Mouse (Mus musculus): ENCODE data around the gene Mob2.
A peak's percentile ranks its signal among the peaks of the same experiment; 100 is the strongest.

Gene Mob2

DNA sequence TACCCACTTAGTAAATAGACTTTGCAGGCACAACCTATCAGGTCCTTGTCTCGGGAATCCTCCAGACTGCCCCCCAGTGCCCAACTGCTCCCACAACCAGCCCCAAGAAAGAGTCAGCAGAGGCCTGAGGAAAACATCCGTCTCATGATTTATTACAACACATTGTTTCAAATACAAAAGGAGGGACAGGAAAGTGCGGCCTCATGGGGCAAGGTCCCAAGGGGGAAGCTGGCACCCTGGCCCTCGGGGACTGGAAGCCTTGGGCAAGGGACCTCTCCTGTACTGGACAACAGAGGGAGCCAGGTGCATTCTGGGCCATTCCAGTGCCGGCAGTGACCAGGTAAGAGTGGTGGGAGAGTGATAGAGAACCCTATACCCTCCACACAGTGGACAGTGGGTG is 18.5 kb upstream of the Mob2 start:
- no peak for DNase-seq (ENCODE audit: low spot score)

DNA sequence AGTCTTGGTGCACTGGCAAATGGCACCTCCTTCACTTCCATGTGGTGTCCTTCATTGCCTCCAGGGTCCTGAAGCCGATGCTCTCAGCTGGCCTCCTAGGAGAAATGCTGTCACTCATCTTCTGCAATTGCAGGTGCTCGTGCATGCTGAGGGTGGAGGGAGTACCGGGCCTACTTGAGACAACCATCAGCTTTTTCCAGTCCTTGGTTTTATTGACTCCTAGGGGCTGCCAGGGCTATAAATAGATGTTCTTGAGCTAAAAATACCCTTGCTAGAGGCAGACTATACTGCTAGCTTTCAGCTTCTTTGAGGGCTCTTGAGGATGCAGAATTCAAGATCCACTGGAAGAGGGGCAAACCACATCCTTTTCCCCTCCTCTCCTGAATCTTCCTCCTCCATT is 16.3 kb upstream of the Mob2 start:
- no peak for DNase-seq (ENCODE audit: low spot score)

- DNase-seq (ENCODE audit: low spot score): no peak
Observed at GRCm38 (mm10) chr7:142074146-142074886, 13.5 kb upstream of the Mob2 start.

GRCm38 (mm10) chr7:142071717-142072116 is 10.9 kb upstream of the Mob2 start:
- no peak for DNase-seq (ENCODE audit: low spot score)

GRCm38 (mm10) chr7:142071212-142071578 is 10.3 kb upstream of the Mob2 start:
- DNase-seq (ENCODE audit: low spot score): no peak

- no peak for DNase-seq (ENCODE audit: low spot score)
Observed at GRCm38 (mm10) chr7:142070458-142071211, 9.8 kb upstream of the Mob2 start.

GRCm38 (mm10) chr7:142068429-142068828 is 7.6 kb upstream of the Mob2 start:
- DNase-seq (ENCODE audit: low spot score): no peak

- no peak for DNase-seq (ENCODE audit: low spot score)
Observed at GRCm38 (mm10) chr7:142060185-142060930, 507 bp downstream of the Mob2 start.

DNA sequence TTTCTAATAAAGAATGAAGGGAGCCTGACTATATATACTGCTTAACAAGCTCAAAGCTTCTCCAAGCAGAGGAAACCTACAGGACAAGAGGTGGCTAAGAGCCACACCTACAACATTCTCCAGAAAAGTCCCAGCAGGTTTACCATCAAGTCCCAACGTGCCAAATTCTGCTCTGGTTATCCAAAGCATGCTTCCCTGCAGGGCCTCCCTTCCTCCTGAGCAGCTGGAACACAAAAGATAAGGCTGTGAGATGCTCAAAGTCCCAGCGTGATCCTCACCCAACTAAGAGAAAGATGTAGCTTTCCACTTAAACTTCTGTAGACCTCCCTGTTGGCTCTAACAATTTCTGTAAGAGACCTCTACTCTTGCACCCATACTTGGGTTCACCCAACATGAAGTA is 1.8 kb downstream of the Mob2 start:
- DNase-seq (ENCODE audit: low spot score): no peak

GRCm38 (mm10) chr7:142057121-142057520 is 3.7 kb downstream of the Mob2 start:
- DNase-seq (ENCODE audit: low spot score): no peak

DNA sequence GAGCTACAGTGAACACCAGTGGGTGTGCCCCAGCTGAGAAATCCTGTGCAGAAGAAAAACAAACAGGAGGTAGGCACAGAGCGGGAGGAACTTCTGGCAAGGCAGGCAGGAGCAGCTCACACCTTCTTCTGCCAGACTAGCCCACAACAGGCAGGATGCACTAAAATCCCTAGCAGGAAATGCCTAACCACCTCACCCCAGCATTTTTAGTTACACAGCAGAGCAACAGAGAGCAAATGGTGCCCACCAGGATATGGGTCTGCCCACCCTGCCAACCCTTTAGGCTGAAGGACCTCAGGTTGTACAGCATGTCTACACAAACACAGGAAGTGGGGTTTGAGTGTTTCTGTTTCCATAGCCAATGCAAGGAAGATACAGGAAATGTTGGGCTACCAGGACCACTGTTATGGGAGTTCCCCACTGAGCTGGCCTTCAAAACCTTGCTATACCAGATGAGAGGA is 4.2 kb downstream of the Mob2 start:
- DNase-seq (ENCODE audit: low spot score): no peak

DNA sequence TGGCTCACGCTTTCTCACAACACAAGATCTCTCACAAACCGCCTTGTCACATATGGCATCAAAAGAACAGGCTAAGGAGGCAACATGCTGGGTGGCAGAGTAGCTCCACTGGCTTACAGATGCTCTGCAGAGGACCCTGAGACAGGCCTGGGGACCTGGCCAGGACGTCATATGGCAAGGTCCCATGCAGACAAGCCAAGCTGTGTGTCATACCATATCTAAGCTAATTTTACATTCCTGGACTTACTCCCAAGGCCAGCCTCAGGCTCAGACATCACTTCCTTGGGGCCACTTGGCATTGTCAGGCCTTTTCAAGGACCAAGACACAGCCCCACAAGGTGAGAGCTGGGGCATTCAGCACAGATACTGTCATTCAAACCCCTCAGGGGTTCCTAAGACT is 5.4 kb downstream of the Mob2 start:
- DNase-seq (ENCODE audit: low spot score): no peak

- DNase-seq (ENCODE audit: low spot score): no peak
Observed at GRCm38 (mm10) chr7:142050536-142050935, 10.3 kb downstream of the Mob2 start.

- DNase-seq (ENCODE audit: low spot score): no peak
Observed at GRCm38 (mm10) chr7:142045932-142046331, 14.9 kb downstream of the Mob2 start.

DNA sequence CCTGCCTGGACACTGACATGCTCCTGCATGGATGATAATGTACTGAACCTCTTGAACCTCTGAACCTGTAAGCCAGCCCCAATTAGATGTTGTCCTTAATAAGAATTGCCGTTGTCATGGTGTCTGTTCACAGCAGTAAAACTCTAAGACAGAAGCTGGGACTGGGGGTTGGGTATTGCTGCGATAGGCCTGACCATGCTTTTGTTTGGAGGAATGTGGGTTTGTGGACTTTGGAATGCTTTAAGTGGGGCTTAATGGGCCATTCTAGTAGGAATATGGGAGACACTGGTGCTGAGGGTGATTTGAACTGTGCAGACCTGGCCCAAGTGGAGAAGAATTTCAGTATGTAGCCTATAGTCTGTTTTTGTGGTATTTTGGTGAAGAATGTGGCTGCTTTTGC is 15.5 kb downstream of the Mob2 start:
- DNase-seq (ENCODE audit: low spot score): no peak

DNA sequence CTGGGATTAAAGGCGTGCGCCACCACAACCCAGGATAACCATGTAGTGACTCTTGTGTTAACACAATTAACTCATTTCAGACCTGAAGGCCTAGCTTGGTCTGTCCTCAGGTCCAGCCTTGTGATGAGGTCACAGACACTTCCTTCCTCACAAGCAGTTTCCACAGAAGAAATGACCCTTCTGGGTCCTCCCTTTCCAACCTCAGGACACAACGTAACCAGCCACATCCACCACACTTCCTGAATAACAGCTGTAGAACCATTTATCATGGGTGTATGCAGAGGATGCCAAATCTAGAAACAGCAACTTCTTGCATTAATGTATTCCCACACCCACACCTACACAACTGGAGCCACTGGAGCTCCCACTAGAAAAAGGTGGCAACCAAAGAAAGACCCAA is 20.1 kb downstream of the Mob2 start:
- no peak for DNase-seq (ENCODE audit: low spot score)

GRCm38 (mm10) chr7:142037553-142038170 is 23.2 kb downstream of the Mob2 start:
- DNase-seq (ENCODE audit: low spot score): no peak

DNA sequence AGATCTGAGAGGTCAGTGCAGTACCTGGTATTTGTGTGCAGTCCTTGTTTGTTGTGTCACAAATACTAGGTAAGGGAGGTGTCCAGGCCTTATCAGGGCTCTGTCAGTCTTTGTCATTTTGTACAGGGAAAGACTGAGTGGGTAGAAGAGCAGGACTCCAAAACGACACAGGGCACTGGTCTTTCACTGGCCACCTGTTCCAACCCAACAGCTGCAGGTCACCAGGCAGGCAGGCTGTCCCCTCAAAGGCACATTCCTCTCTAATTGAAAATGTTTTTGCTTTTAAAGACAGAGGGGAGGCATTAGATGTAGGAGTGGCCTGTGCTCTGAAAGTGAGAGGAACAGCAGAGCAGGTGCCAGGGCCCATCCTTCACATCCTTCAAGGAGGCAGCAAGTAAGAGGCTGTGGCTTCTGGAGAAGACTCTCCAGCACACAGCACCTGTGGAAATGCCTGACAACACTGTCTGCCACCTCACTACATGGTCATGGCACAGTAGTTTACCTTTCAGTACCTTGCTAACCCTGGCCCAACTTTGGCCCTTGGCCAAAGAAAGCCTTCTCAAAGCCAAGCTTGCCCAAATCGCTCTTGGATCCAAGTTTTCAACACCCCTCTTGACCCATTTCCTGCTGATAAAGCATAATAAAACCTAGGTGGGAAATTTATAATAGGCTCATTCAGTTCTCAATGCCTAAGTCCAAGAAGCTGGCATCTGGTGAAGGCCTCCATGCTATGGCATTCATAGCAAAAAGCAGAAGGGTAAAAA is 25.6 kb downstream of the Mob2 start:
- DNase-seq (ENCODE audit: low spot score): no peak

GRCm38 (mm10) chr7:142034198-142034597 is 26.7 kb downstream of the Mob2 start:
- no peak for DNase-seq (ENCODE audit: low spot score)

DNA sequence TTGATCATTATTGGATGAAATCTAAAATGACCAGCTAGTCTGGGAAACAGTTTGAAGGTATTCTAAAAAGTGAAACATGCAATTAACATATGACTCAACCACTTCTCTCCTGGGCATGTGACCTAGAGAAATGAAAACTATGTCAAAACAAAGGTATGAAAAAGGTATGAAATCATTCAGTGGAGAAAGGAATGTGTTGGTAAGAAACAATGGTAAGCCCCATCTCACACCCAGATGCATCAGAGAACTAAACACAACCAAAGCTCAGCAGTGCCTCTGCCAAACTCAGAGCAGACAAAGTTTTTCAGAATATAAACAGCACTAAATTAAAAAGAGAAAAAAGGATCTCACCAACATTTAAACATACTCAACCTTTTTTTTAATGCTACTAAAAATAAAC is 30.8 kb downstream of the Mob2 start:
- DNase-seq (ENCODE audit: low spot score): no peak

GRCm38 (mm10) chr7:142025926-142026325 is 34.9 kb downstream of the Mob2 start:
- DNase-seq (ENCODE audit: low spot score): peak; percentile 10

GRCm38 (mm10) chr7:142025196-142025595 is 35.7 kb downstream of the Mob2 start:
- DNase-seq (ENCODE audit: low spot score): no peak

Measured in ovary, adult 18-20 months (tissue).